Mouse (Mus musculus) limb, embryonic 11.5 days (tissue): ENCODE measurements at regions not wholly inside any gene's neighbourhood (a gene's known extent, or its start where the extent isn't known, plus 50 kb on each side); places are given as distances from the start of the nearest gene placed in this dataset.

ENCODE experiments used
- ATAC-seq: fragments of 200-750 bp; cut with Nextera tagmentation; 2 replicates; pipeline ENCODE4 v1.8.0; 2017; ENCODE audit warnings: low read depth; ENCODE audit not compliant: insufficient number of reproducible peaks, low FRiP score, low TSS enrichment
- DNase-seq: peaks from one replicate; pipeline ENCODE4 v3.0.0-alpha.2; 2015; ENCODE audit warnings: low spot score
- H3K27ac ChIP-seq: fragments of 300-500 bp; sonication (generic); replicated peaks from 2 replicates; pipeline ENCODE4 v1.5.1; 2014; ENCODE audit warnings: low read depth, mild to moderate bottlenecking, low read length
- H3K27me3 ChIP-seq: fragments of 300-500 bp; sonication (generic); 2 replicates; pipeline ENCODE4 v1.6.1; 2014; ENCODE audit warnings: mild to moderate bottlenecking, low read length, mixed read lengths; ENCODE audit not compliant: control insufficient read depth, insufficient read depth
- H3K36me3 ChIP-seq: fragments of 300-500 bp; sonication (generic); 2 replicates; pipeline ENCODE4 v1.6.1; 2014; ENCODE audit warnings: mild to moderate bottlenecking, low read length, moderate library complexity, mixed read lengths; ENCODE audit not compliant: control insufficient read depth, insufficient read depth
- H3K4me1 ChIP-seq: fragments of 300-500 bp; sonication (generic); 2 replicates; pipeline ENCODE4 v1.6.1; 2014; ENCODE audit warnings: low read length, mixed read lengths; ENCODE audit not compliant: control insufficient read depth, insufficient read depth
- H3K4me2 ChIP-seq: fragments of 300-500 bp; sonication (generic); 2 replicates; pipeline ENCODE4 v1.6.1; 2014; ENCODE audit warnings: low read depth, mild to moderate bottlenecking, moderate library complexity; ENCODE audit not compliant: severe bottlenecking
- H3K4me3 ChIP-seq: fragments of 300-500 bp; sonication (generic); 2 replicates; pipeline ENCODE4 v1.5.1; 2014; ENCODE audit warnings: low read depth, low read length
- H3K9ac ChIP-seq: fragments of 300-500 bp; sonication (generic); 2 replicates; pipeline ENCODE4 v1.6.1; 2014; ENCODE audit warnings: mild to moderate bottlenecking, low read length
- H3K9me3 ChIP-seq: fragments of 300-500 bp; sonication (generic); 2 replicates; pipeline ENCODE4 v1.6.1; 2016; ENCODE audit warnings: low read length; ENCODE audit not compliant: control insufficient read depth
- WGBS: fragments of 180-500 bp; shearing (Covaris S2); extraction: QIAGEN DNeasy Blood & Tissue Kit; methylation state at CpG from one replicate; pipeline ENCODE4 v1.1.7; 2014; 5-methylcytosine and 5-hydroxymethylcytosine counted together

DNA sequence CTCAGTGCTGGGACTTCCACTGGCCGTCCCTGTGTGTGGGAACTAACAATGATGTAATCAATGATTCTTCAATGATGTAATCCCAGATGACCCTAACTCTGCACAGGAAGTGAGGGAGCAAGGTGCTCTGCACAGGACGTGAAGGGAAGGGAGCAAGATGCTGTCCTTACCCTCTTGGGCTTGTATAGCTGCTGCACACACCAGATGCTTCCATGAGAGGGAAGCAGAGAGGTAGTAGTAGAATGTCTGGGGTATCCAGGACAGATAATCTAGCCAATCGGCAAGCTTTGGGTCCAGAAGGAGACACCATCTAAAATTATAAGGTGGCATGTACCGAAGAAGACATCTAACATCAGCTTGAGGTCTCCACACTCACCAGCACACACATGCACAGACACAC, 314.3 kb downstream of the Cdh26 start:
- no peak for DNase-seq
- no peak for ATAC-seq
- WGBS = 78% methylated on average over 4 of the region's 4 CpGs

DNA sequence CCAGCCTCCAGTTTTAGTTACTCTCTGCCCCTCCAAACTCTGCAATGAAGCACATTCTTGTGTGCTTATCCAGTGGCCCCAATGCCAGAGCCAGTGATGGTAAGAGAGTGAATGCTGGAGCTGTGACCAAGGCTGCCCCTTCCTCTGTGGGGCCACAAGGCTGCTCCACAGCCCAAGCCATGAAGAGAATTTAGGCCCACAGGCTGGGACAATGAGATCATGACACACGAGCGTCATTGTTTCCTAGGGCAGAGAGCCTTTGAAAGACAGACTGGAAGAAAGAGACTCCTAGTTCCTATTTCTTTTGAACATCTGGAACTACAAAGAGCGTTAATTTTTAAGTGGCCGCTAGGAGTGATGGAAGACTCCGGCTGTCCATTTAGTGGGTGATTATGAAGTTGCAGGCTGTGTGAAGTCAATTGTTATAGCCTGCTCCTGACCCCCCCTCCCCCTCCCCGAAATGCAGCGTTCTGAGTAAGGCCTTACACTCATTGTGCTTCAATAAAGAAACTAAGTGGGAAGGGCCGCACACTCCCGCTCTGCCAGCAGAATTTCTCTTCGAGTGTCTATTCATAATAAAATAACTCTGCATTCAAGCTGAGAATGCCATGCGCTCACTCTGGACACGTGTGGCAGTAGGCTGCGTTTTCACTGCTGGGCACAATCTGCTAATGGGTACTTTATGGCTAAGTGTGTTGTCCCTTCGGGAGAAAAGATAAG, 315.1 kb downstream of the Cdh26 start:
- no peak overlapping the region for H3K4me3 ChIP-seq
- H3K9ac ChIP-seq = no peak overlapping the region
- H3K27ac ChIP-seq = no peak overlapping the region
- H3K27me3 ChIP-seq = no peaks in the 10 kb centered on the region
- H3K4me1 ChIP-seq = no peaks in the 10 kb centered on the region
- DNase-seq (no peak), ATAC-seq (no peak)
- H3K36me3 ChIP-seq = no peaks in the 10 kb centered on the region
- no peak overlapping the region for H3K4me2 ChIP-seq
- WGBS = 55% methylated on average over 14 of the region's 14 CpGs
- H3K9me3 ChIP-seq = no peaks in the 10 kb centered on the region

More for the DNA sequence above, 314.3 kb downstream of the Cdh26 start:
- no peak overlapping the region for H3K9ac ChIP-seq
- no peak overlapping the region for H3K4me2 ChIP-seq
- no peak overlapping the region for H3K27ac ChIP-seq
- no peaks in the 10 kb centered on the region for H3K4me1 ChIP-seq
- H3K4me3 ChIP-seq = no peak overlapping the region
- H3K9me3 ChIP-seq = no peaks in the 10 kb centered on the region
- no peaks in the 10 kb centered on the region for H3K27me3 ChIP-seq
- no peaks in the 10 kb centered on the region for H3K36me3 ChIP-seq

DNA sequence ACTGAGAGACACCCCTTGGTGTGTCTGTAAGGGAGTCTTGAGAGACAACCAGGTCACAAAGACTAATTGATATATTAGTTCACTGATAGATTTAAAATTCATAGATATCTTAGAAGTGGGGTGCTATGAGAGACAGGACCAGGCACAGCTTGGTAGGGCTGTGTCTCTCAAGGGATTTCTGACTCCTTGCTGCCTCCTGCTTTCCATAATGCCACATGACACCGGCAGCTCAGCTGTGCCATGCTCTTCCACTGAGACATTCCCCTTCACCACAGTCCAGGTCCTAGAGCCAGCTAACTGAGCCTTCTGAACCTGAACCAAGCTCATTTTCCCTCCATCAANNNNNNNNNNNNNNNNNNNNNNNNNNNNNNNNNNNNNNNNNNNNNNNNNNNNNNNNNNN, 320.9 kb downstream of the Cdh26 start:
- no peaks in the 10 kb centered on the region for H3K27me3 ChIP-seq
- H3K9ac ChIP-seq = no peak overlapping the region
- H3K4me1 ChIP-seq = peaks cover 3% of the 10 kb centered on the region; the same call in 1 of the 2 replicates
- no peaks in the 10 kb centered on the region for H3K36me3 ChIP-seq
- H3K4me3 ChIP-seq = no peak overlapping the region
- 84% methylated on average over 1 of the region's 1 CpGs for WGBS
- H3K4me2 ChIP-seq = no peak overlapping the region
- H3K9me3 ChIP-seq = no peaks in the 10 kb centered on the region
- ATAC-seq = no peak
- no peak for DNase-seq
- no peak overlapping the region for H3K27ac ChIP-seq

DNA sequence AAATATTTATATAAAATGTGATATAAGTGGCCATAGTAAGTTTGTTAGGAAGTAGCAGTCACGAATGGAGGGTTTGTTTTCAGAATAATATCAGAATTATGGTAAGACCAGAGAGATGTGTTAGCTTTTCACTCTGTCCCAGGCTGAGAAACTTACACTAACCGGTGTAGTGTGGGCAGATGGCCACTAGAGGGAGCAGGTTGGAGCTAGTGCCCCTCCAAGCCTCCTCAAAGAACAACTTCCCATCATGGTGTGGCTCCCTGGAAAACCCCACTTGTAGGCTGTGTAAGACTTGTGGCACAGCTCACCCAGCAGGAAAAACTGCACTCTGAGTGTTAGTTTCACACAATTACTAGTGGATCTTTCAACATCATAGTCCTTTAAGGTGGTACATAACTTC, 328.0 kb downstream of the Cdh26 start:
- Histone ChIP-seq H3K36me3 (no peaks in the 10 kb centered on the region), H3K27ac (no peak overlapping the region), H3K4me2 (no peak overlapping the region), H3K4me1 (peaks cover 3% of the 10 kb centered on the region; the same call in 1 of the 2 replicates), H3K27me3 (no peaks in the 10 kb centered on the region), H3K9me3 (no peaks in the 10 kb centered on the region), H3K9ac (no peak overlapping the region), H3K4me3 (no peak overlapping the region)
- DNase-seq (peak; percentile 86), ATAC-seq (no peak)
- WGBS = 3% methylated on average over 2 of the region's 2 CpGs

DNA sequence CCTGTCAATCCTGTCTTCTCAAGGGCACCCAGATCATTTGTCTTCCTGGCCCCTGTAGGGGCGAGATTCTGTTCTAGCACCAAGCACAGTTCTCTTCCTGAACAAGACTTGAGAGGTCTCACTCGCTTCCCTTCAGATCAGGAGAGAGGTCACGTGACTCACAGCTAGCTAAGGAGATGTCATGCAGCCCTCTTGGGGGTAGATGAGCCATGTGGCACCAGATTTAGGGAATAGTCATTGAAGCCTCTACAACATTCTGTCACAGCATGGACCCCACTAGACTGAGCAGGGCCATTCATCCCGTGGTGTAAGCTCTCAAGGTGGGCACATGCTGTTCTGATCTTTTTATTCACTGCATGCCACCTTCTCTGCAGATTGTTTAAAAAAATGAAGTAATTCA, 338.2 kb downstream of the Cdh26 start:
- no peak overlapping the region for H3K4me3 ChIP-seq
- no peak overlapping the region for H3K4me2 ChIP-seq
- ATAC-seq (no peak), DNase-seq (no peak)
- H3K36me3 ChIP-seq = no peaks in the 10 kb centered on the region
- no peak overlapping the region for H3K9ac ChIP-seq
- 73% methylated on average over 4 of the region's 4 CpGs for WGBS
- H3K9me3 ChIP-seq = no peaks in the 10 kb centered on the region
- H3K27me3 ChIP-seq = no peaks in the 10 kb centered on the region
- H3K4me1 ChIP-seq = no peaks in the 10 kb centered on the region
- no peak overlapping the region for H3K27ac ChIP-seq

DNA sequence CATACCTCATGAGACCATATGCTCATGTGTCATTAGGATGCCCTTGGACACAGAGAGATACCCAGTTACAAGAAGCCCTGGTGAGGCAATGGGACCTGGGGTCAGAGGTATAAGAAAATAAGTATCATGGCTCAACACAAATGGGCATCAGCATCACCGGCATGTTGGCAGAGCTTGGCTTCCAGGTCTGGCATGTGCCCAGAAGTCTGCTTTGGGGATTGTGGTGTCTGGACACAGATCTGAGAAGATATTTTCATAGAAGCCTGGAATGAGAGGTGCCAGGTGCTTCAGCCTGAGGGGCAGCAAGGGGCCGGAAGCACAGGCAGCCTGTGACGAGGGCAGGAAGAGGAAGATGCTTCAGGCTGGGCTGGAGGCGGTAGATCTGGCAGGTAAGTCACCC, 338.7 kb downstream of the Cdh26 start:
- DNase-seq = no peak
- Histone ChIP-seq H3K4me2 (no peak overlapping the region), H3K27me3 (no peaks in the 10 kb centered on the region), H3K36me3 (no peaks in the 10 kb centered on the region), H3K9ac (no peak overlapping the region), H3K4me1 (no peaks in the 10 kb centered on the region), H3K9me3 (no peaks in the 10 kb centered on the region), H3K4me3 (no peak overlapping the region), H3K27ac (no peak overlapping the region)
- WGBS = 83% methylated on average over 4 of the region's 4 CpGs
- no peak for ATAC-seq

DNA sequence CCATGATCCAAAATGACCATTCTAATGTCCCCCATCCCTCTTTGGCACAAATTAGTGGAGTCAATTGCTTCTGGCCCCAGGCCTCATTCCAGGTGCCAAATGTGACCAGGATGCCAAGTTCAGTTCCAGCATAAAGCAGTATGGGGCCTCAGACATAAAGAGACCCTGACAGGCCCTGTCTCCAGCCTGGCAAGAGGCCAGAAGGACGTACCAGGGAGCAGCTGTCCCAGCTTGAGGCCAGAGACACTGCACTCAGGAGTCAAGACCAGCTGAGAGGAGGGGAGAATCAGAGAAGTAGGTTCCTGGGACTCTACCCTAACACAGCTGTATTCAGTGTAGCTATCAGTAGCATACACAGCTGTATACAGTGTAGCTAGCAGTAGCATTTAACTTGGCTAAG, 341.1 kb downstream of the Cdh26 start:
- H3K27ac ChIP-seq = no peak overlapping the region
- no peaks in the 10 kb centered on the region for H3K27me3 ChIP-seq
- H3K4me1 ChIP-seq = no peaks in the 10 kb centered on the region
- no peak overlapping the region for H3K9ac ChIP-seq
- no peaks in the 10 kb centered on the region for H3K36me3 ChIP-seq
- DNase-seq (no peak), ATAC-seq (no peak)
- H3K4me3 ChIP-seq = no peak overlapping the region
- H3K4me2 ChIP-seq = no peak overlapping the region
- WGBS = 53% methylated on average over 1 of the region's 1 CpGs
- H3K9me3 ChIP-seq = no peaks in the 10 kb centered on the region

DNA sequence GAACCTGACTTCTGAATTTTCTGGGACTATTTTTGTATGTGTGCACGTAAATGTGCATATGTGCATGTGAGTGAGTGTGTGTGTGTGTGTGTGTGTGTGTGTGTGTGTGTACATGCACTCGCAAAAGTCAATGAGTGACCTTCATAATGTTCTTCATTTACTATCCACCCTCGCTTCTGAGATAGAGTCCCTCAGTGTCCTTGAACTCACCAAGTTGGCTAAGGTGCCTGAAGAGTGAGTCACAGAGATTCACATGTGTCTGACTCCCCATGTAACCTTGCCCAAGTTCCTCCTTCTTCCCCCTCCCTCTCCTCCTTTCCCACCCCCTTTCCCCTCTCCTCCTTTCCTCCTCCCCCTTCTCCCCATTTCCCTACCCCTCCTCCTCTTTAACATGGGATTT, 341.6 kb downstream of the Cdh26 start:
- Histone ChIP-seq H3K4me2 (no peak overlapping the region), H3K4me1 (no peaks in the 10 kb centered on the region), H3K9ac (no peak overlapping the region), H3K27ac (no peak overlapping the region), H3K4me3 (no peak overlapping the region), H3K27me3 (no peaks in the 10 kb centered on the region), H3K9me3 (no peaks in the 10 kb centered on the region), H3K36me3 (no peaks in the 10 kb centered on the region)
- no peak for DNase-seq
- whole genome bisulfite sequencing = 87% methylated on average over 3 of the region's 3 CpGs
- no peak for ATAC-seq
